Mouse (Mus musculus): ENCODE data around the gene Ccz1.
"Not testable (repeated sequence)": the region's sequence is repeated elsewhere in the genome, so short reads cannot be mapped to it uniquely, and the experiment has no call there.

The Ccz1 gene

DNA sequence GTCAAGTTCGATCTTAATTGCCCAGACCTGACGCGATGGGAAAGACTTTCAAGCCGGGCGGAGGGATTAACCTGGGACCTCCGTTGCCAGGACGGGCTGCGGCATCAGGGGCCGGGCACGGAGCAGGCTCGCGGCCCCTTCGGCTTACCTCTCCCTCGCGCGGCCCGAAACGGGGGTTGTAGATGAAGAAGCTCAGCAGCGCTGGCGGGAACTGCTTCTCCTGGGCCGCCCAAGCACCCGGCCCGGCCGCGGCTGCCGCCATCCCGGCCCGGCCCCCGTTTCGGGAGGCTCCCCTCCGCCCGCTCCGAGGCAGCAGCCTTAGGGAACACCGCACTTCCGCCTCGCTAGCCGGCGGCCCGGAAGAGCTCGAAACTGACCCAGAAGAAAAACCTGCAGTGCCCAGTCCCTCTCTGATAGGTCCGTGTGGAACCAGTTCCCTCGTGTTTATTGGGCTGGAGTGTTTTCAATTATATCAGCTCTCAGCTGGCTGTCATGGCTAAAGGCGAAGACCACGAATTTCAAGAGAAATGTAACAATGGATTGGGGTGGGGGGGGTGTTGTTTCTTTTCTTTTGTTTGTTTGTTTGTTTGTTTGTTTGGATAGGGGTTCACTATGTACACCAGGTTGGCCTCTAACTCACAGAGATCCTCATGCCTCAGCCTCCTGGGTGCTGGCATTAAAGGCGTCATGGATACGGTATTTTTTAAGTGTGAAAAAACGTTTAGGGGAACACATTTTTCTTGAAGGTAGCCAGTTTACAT is at the start of gene Ccz1:
Gene Ccz1 (minus strand): TSS at position 327 of the 761 bp plus-strand sequence.
- peak; percentile 74 to 78 for DNase-seq

DNA sequence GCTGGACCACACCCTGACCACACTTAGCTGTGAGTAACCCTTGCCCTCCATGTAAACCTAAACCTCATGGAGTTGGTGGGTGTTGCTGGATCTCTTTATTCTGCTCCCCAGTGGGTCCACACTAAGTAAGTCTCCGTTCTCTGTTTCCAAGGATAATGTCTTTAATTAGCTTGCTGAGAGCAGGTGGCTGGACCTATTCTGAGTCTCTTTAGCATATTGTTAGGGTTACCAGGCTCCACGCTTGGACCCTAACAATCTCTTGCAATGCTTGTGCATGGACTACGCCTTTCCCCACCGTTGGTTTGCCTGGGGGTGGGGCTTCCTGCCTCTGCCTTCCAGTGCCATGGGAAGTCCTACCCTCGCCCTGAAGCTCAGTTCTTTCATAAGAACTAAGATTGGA is 49.4 kb upstream of the Ccz1 start:
- no peak for DNase-seq

DNA sequence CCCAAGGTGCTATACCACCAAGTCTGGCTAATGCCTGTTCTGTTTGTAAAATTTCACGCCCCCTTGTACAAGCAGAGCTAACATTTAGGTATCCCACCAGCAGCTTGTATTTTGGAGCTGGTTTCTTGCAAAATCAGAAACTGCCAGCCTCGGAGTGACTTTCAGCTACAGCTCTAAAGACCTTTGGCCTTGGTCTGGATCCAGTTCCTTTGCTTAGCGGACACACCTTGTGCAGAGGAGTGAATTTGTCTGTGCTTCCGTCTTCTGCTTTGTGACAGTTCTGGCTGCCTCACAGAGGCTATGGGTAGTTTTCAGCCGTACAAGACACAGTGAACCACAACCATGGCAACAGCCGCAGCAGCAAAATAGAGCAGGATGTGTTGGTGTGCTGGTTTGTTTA is 39.7 kb upstream of the Ccz1 start:
- no peak for DNase-seq

- no peak for DNase-seq
Measured at GRCm38 (mm10) chr5:144053450-144053849, 38.8 kb upstream of the Ccz1 start.

DNA sequence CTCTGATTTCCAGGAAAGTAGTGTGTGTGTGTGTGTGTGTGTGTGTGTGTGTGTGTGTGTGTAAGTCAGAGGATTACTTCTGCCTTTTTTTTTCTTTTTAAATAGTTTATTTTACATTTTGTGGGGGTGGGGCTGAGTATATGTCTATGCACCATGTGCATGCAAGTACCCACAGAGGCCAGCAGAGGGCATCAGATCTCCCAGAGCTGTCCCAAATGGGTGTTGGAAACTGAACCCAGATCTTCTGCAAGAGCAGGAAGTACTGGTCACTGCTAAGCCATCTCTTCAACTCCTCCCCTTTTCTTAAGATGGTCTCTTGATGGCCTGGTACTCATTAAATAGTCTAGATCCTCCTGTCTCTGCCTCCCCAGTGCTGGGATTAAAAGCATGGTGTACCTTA is 36.6 kb upstream of the Ccz1 start:
- DNase-seq = no peak

DNA sequence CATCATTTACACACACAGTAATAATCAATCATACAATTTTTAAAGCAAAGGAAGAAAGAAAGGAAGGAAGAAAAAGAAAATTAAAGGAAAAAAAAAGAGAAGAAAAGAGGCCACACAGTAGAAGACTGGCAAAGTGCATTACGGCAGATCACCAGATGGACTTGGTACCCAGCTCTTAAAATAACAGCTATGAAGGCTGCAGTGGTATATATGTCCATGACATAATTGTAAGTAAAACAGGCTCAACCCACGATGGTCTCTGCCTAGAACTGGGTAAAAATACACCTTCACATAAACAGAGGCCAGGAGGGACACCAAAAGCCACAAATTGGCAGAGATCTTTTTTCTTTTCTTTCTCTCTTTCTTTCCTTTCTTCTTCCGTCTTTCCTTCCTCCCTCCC is 35.2 kb upstream of the Ccz1 start:
- DNase-seq = no peak

DNA sequence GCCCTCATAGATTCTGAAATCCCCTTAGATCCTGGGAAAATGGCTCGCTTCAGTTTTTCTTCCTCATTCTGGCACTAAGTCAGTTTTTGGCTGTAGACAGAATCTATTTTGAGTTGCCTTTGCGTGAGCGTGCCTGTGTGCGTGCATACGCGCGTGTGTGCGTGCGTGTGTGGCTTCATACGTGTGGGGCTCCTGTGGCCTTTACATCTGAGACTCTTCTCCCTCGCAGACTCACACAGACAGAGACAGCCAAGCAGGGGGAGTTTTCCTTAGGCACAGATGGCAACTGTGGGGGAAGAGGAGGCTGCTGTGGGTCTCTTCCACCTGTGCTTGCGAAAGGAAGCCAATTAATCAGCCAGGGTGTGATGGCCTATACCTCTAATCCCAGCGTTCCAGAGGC is 32.6 kb upstream of the Ccz1 start:
- DNase-seq = peak; percentile 21 to 36

DNA sequence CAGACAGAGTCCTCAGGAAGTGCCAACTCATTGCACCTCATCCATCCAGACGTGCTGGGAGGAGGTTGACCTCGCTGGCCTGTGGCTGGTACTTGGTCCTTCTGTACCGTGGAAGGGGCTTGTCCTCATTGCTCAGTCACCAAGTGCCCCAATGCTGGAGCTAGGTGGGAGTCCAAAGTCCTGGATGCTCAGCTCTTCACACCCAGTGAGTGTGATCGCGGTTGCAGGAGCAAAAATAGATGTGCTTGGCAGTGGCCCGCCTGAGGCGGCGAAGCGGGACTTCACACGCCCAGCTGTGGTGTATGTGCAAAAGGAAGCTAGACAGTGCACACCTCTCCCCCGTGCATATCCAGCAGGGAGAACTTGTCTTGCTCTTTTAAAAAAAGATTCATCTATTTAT is 28.5 kb upstream of the Ccz1 start:
- DNase-seq = no peak

DNA sequence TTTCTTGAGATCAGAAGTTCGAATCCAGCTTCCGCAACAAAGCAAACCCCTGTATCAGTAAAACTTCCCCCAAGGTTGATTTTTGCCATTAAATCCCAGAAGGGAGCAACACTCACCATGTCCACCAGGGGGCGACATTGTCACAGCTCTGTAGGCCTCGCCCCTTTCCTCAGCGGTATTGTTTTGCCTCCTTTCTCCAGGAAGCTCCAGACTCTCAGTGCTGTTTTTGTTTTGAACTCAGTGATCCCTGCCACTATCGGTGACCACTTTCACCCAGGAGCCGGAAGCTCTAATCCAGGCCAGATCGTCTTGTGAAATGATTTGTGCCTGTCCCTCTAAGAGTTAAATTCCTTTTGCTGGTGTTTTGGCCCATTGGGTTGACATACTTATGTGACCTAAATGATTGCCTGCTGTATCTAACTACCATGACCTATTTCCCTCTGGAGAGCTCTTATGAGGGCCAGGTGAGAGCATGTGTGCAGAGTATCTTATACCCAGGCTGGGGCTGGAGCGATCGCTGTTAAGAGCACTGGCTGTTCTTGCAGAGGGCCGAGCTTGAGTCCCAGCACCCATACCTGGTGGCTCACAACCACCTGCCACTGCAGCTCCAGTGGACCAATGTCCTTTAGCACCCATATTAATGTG is 26.2 kb upstream of the Ccz1 start:
- peak; percentile 73 to 80 for DNase-seq

GRCm38 (mm10) chr5:144039886-144040285 is 25.2 kb upstream of the Ccz1 start:
- no peak for DNase-seq

GRCm38 (mm10) chr5:144039156-144039675 is 24.5 kb upstream of the Ccz1 start:
- no peak for DNase-seq

DNA sequence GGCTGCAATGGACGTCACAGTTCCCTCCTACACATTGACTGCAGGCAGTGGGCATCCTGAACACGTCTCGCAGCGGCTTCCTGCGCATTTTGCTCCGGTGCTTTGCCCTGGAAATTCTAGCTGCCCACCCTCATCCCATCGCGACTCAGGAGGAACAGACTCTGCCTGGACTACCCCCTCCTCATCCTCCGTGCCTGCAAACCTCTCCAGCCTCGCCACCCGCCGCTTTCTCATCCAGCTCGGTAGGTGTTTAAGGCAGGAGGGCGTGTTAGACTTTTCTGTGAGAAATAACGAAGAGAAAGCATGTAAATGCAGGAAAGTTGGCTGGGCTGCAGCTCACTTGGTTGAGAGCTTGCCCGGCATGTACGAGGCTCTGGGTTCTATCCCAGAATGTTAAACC is 22.3 kb upstream of the Ccz1 start:
- DNase-seq = no peak

GRCm38 (mm10) chr5:144034567-144034966 is 19.9 kb upstream of the Ccz1 start:
- no peak for DNase-seq

DNA sequence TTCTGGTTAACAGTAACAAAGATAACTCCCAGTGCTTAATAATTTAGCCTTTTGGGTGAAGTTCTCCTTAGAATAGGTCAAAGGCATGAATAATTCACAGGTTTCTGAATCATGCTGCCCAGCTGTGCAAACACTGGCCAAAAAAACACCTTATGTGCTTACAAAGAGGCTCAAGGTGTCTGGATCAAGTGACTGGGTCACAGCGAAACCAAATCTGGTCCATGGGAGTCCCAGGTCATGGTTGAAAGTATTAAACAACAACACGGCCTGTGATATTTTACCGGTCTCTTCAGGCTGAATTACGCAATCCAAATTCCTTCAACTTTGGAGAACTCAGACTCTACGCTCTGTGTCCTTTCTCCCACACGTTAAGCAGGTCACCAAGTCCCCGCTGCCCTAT is 17.8 kb upstream of the Ccz1 start:
- no peak for DNase-seq

- DNase-seq = no peak
Measured at GRCm38 (mm10) chr5:144026620-144027263, 12.1 kb upstream of the Ccz1 start, which contains the start of gene Ocm. TSS of gene Ocm (minus strand) at chr5:144026670.

- no peak for DNase-seq
Measured at GRCm38 (mm10) chr5:144015845-144016244, 1.2 kb upstream of the Ccz1 start.

GRCm38 (mm10) chr5:144015312-144015650 is 604 bp upstream of the Ccz1 start:
- DNase-seq = no peak

- DNase-seq = not testable (repeated sequence)
Measured at GRCm38 (mm10) chr5:144013366-144014134, 1.1 kb downstream of the Ccz1 start.

- no peak for DNase-seq
Measured at GRCm38 (mm10) chr5:144002461-144003192, 12.1 kb downstream of the Ccz1 start.

GRCm38 (mm10) chr5:143999409-143999808 is 15.3 kb downstream of the Ccz1 start:
- no peak for DNase-seq

DNA sequence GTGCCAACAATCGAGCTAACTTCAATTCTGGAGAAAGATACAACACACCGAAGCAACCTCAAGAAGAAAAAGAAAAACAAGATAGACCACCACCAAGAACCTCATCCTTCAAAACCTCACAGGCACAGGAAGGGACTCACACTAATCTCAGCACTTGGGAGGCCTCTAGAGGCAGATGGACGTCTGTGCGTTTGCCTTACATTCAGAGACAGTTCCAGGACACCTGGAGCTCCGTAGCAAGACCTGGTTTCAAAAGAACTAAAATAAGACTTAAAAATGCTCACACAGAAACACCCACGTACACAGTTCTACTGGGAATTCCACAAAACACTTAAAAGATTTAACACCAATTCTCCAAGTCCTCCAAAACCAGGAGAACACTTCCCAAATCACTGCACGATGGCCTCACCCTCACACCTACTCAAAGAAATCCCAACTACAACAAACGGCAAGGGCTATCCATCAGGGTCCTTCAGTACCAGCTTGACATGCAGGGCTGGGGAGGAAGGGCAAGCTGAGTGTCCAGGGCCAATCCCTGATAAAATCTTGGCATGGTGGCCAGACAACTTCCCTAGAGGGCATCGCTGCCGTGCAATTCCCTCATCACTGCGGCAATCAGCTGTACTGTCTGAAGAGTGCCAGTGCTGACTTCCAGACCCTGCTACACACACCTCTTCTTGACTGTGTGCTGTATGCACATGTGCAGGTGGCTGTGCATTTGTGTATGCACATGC is 19.9 kb downstream of the Ccz1 start:
- DNase-seq = no peak

DNA sequence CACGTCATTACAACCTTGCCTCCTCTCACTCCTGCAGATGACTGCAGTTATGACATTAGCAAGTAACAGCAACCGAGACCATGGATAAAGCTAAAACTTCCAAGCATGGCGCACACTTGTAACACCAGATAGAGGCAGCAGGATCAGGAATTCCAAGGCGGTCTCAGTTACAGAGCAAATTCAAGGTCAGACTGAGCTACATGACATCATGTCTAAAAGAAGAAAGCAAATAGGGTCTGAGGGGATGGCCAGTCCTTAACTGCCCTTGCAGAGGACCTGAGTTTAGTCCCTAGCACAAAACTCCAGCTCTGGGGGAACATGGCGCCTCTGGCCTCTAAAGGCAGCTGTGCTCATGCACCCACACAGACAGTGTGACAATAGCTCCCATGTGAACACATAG is 20.8 kb downstream of the Ccz1 start:
- DNase-seq = no peak

Measured in cerebellum, postnatal 36 days (tissue).